Mouse (Mus musculus) hindbrain, embryonic 11.5 days (tissue): ENCODE data around the gene Nlrx1. TPM values are rescaled to one million over a fixed set of nuclear protein-coding genes. Genes with fewer than 3 reads are reported as not detected.
A peak's percentile ranks its signal among the peaks of the same experiment; 100 is the strongest.

Experiments
- ATAC-seq: fragments of 200-750 bp; cut with Nextera tagmentation; 2 replicates; pipeline ENCODE4 v1.8.0; 2017; ENCODE audit warnings: mild to moderate bottlenecking, moderate TSS enrichment, moderate library complexity; ENCODE audit not compliant: low FRiP score
- DNase-seq: peaks from one replicate; pipeline ENCODE4 v3.0.0-alpha.2; 2015; ENCODE audit warnings: low spot score
- H3K27ac ChIP-seq: fragments of 300-500 bp; sonication (generic); 2 replicates; pipeline ENCODE4 v1.5.1; 2014; ENCODE audit warnings: mild to moderate bottlenecking, low read depth, low read length
- H3K27me3 ChIP-seq: fragments of 300-500 bp; sonication (generic); 2 replicates; pipeline ENCODE4 v1.6.1; 2014; ENCODE audit warnings: mild to moderate bottlenecking, low read length, moderate library complexity, mixed read lengths; ENCODE audit not compliant: control insufficient read depth, insufficient read depth
- H3K36me3 ChIP-seq: fragments of 300-500 bp; sonication (generic); 2 replicates; pipeline ENCODE4 v1.6.1; 2014; ENCODE audit warnings: mild to moderate bottlenecking, low read length, moderate library complexity, mixed read lengths; ENCODE audit not compliant: control insufficient read depth, insufficient read depth
- H3K4me1 ChIP-seq: fragments of 300-500 bp; sonication (generic); replicated peaks from 2 replicates; pipeline ENCODE4 v1.6.1; 2014; ENCODE audit warnings: low read length, mixed read lengths; ENCODE audit not compliant: control insufficient read depth, insufficient read depth
- H3K4me2 ChIP-seq: fragments of 300-500 bp; sonication (generic); replicated peaks from 2 replicates; pipeline ENCODE4 v1.6.1; 2014; ENCODE audit warnings: mild to moderate bottlenecking, low read depth, low read length
- H3K4me3 ChIP-seq: fragments of 300-500 bp; sonication (generic); 2 replicates; pipeline ENCODE4 v1.5.1; 2014; ENCODE audit warnings: low read depth, low read length
- H3K9ac ChIP-seq: fragments of 300-500 bp; sonication (generic); 2 replicates; pipeline ENCODE4 v1.6.1; 2014; ENCODE audit warnings: low read depth, low read length
- H3K9me3 ChIP-seq: fragments of 300-500 bp; sonication (generic); 2 replicates; pipeline ENCODE4 v1.6.1; 2016; ENCODE audit warnings: low read length; ENCODE audit not compliant: control insufficient read depth
- WGBS: fragments of 180-500 bp; shearing (Covaris S2); extraction: QIAGEN DNeasy Blood & Tissue Kit; methylation state at CpG from one replicate; pipeline ENCODE4 v1.1.7; 2014; 5-methylcytosine and 5-hydroxymethylcytosine counted together
- polyA plus RNA-seq: library from polyadenylated mRNA; unstranded; fragments of >200 nt; fragmentation: Nextera tagmentation; extraction: Ambion mirVana; gene quantifications from 2 replicates; pipeline ENCODE4 v1.2.1, GENCODE M21; 2014

The Nlrx1 gene
- polyA plus RNA-seq, 1 experiment from 2014 or later = 2.9 TPM

DNA sequence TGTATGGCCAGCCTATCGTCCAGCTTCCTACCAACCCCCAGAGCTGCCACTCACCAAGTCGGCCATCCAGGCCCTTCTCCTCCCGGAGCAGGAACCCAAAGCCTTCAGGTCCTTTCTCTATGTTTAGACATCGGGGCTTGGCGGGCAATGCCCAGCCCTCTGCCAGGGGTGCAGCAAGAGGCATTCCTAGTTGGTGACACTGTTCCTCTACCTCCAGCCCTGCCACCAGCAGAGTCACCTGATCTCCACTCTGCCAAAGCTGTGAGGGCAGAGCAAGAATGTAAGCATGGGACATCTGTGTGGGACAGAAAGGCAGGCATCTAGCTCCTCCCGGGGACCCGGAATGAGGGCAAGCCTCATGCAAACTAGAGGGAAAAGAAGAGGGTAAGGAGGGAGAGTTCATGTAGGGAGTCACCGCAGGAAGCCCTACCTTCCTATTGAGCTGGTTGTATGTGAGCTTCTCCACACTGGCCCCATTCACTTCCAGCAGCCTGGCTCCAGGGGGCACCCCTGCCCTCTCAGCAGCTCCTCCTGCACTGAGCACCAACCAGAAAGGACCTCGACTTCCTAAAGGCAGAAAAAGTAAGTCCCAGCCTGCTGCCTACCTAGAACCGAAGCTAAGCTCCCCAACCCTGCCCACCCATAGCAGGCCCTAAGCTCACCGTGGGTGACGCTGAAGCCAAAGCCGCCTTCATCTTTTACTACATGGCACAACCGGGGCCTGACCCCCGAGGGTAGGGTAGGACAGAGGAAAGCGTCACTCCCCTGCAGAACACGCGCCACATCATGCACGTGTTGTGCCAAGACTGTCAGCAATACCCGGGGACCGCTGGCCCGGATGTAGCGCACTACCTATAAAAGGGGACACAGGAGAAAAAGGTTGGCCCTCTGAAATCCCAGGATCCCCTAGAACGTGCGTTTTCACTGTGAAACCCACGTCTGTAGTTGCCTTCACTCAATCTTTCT is 18.9 kb downstream of the Nlrx1 start:
- no peaks in the 10 kb centered on the region for H3K27me3 ChIP-seq
- H3K27ac ChIP-seq = no peak overlapping the region
- 47% methylated on average over 26 of the region's 26 CpGs for WGBS
- no peak overlapping the region for H3K4me2 ChIP-seq
- no peaks in the 10 kb centered on the region; the same call in 1 of the 2 replicates for H3K4me1 ChIP-seq
- no peak overlapping the region for H3K4me3 ChIP-seq
- no peaks in the 10 kb centered on the region for H3K36me3 ChIP-seq
- no peak overlapping the region for H3K9ac ChIP-seq
- no peaks in the 10 kb centered on the region for H3K9me3 ChIP-seq
- 0 out of 2 replicates have a peak, but pooled peaks have one; percentile 33 for ATAC-seq
- DNase-seq = peak; percentile 62

GRCm38 (mm10) chr9:44247907-44248306 is 20.5 kb downstream of the Nlrx1 start:
- Histone ChIP-seq H3K4me1 (no peaks in the 10 kb centered on the region; the same call in 1 of the 2 replicates), H3K27me3 (no peaks in the 10 kb centered on the region), H3K36me3 (no peaks in the 10 kb centered on the region), H3K4me2 (no peak overlapping the region), H3K9ac (no peak overlapping the region), H3K9me3 (no peaks in the 10 kb centered on the region), H3K4me3 (no peak overlapping the region), H3K27ac (no peak overlapping the region)
- WGBS = 88% methylated on average over 6 of the region's 6 CpGs
- DNase-seq (no peak), ATAC-seq (no peak)

DNA sequence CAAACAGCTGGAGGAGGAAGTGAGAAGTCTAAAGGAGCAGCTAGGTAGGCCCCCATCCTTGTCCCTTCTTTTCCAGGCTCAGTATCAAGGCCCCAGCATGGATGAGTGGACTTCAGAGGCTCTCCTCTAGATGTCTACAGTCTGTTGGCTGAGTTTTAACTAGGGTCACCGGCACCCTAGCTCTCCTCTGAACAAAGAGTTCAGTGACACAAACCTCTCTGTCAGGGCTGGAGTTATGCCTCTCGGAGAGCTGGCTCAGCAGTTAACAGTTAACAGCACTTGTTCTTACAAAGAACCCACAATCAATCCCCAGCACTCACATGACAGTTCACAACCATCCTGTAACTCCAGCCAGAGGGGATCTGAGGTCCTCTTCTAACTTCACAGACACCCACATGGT is 24.8 kb downstream of the Nlrx1 start:
- no peak for DNase-seq
- Histone ChIP-seq H3K27ac (no peak overlapping the region), H3K36me3 (no peaks in the 10 kb centered on the region), H3K4me2 (no peak overlapping the region), H3K4me3 (no peak overlapping the region), H3K4me1 (no peaks in the 10 kb centered on the region), H3K9ac (no peak overlapping the region), H3K27me3 (no peaks in the 10 kb centered on the region), H3K9me3 (no peaks in the 10 kb centered on the region)
- ATAC-seq = no peak
- WGBS = 63% methylated on average over 2 of the region's 2 CpGs

DNA sequence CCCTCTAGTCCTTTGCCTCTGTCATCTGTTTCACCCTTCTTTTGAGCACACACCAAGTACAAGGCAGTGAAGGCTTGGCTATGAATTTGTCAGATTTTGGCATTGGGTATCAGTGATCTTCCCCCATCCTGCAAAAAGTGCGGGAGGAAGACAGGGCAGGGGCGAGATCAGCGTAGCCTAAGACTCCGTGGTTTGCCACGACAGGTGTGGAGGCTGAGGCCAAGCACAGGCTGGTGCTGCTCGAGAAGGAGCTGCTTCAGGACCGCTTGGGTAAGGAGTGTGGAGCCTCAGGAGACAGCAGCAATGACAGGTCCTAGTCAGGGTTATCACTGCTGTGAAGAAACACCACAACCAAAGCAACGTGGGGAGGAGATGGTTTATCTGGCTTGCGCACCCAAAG is 27.0 kb downstream of the Nlrx1 start:
- H3K9ac ChIP-seq = 0 out of 2 replicates have a peak overlapping the region, but pooled peaks have one; percentile 27
- WGBS = 74% methylated on average over 9 of the region's 9 CpGs

GRCm38 (mm10) chr9:44240911-44241310 is 27.5 kb downstream of the Nlrx1 start:
- H3K27ac ChIP-seq = no peak overlapping the region
- 0 out of 2 replicates have a peak overlapping the region, but pooled peaks have one; percentile 27 for H3K9ac ChIP-seq
- DNase-seq (no peak), ATAC-seq (no peak)
- H3K4me2 ChIP-seq = no peak overlapping the region
- no peaks in the 10 kb centered on the region for H3K4me1 ChIP-seq
- no peaks in the 10 kb centered on the region for H3K9me3 ChIP-seq
- H3K4me3 ChIP-seq = no peak overlapping the region
- H3K36me3 ChIP-seq = no peaks in the 10 kb centered on the region
- no peaks in the 10 kb centered on the region for H3K27me3 ChIP-seq
- 42% methylated on average over 5 of the region's 5 CpGs for whole genome bisulfite sequencing

More for the DNA sequence above, 27.0 kb downstream of the Nlrx1 start:
- no peaks in the 10 kb centered on the region for H3K4me1 ChIP-seq
- no peak overlapping the region for H3K4me3 ChIP-seq
- H3K9me3 ChIP-seq = no peaks in the 10 kb centered on the region
- no peaks in the 10 kb centered on the region for H3K36me3 ChIP-seq
- H3K27me3 ChIP-seq = no peaks in the 10 kb centered on the region
- DNase-seq = no peak
- H3K4me2 ChIP-seq = no peak overlapping the region
- no peak overlapping the region for H3K27ac ChIP-seq
- ATAC-seq = no peak

GRCm38 (mm10) chr9:44240399-44240798 is 28.0 kb downstream of the Nlrx1 start, which contains the start of gene Ccdc153:
Ccdc153 (plus strand) TSS chr9:44240676.
- Histone ChIP-seq H3K9me3 (no peaks in the 10 kb centered on the region), H3K4me2 (no peak within 1 kb of the TSS), H3K9ac (0 out of 2 replicates have a peak within 1 kb of the TSS, but pooled peaks have one; percentile 27), H3K36me3 (no peaks in the 10 kb centered on the region), H3K4me1 (no peaks in the 10 kb centered on the region), H3K27ac (no peak within 1 kb of the TSS), H3K4me3 (no peak within 1 kb of the TSS), H3K27me3 (no peaks in the 10 kb centered on the region)
- no peak for DNase-seq
- WGBS = 62% methylated on average over 2 of the region's 2 CpGs
- no peak for ATAC-seq

DNA sequence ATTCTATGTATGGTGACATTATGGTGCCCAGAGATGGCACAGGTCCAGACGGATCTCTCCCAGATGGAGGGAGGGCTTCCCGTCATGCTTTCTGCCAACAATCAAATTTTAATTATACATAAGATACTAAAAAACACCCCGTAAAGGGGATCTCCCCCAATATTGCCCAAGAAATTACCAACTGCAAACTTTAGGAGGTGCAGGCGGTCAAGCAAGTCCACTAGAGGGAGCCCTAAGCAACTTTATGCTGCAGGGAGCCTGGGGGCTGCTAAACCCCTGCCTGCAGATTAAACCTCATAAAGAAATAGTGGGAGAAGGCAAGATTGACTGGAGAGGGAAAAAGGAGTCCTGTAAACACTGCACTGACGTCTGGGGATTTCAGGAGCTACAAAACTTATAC is 29.0 kb downstream of the Nlrx1 start:
- Histone ChIP-seq H3K4me2 (no peak overlapping the region), H3K36me3 (no peaks in the 10 kb centered on the region), H3K9me3 (no peaks in the 10 kb centered on the region), H3K4me3 (no peak overlapping the region), H3K27me3 (no peaks in the 10 kb centered on the region), H3K27ac (no peak overlapping the region), H3K4me1 (no peaks in the 10 kb centered on the region), H3K9ac (no peak overlapping the region)
- ATAC-seq (no peak), DNase-seq (peak; percentile 82)
- WGBS = 13% methylated on average over 5 of the region's 5 CpGs

DNA sequence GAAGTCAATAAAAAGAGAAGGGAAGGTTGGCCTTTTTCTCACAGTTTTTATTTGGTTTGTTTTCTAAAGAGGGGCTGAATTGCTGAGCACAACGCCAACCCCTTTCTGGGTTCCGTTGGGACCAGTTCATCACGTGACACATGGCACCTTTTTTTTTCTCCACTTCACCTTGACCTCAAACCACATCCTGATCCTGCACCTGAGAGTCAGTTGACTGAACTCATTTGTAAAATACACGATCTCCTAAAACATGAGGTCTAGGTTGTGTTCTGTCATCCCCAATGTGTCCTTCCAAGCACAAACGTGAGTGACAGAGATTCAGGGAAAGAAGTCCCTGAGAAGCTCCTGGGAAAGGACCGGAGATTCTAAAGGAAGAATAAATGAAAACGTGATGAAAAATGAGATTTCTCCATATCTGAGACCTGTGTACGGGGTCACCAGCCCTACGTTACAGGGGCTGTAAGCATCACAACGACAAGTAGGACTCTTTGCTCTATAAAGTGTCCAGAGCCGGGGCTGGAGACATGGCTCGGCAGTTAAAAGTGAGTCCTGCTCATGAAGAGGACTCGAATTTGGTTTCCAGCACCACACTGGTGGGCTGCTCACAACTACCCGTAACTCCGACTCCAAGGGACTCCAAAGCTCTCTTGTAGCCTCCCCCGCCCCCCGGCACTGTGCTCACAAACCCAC is 29.8 kb downstream of the Nlrx1 start:
- Histone ChIP-seq H3K4me3 (no peak overlapping the region), H3K9ac (no peak overlapping the region), H3K36me3 (no peaks in the 10 kb centered on the region), H3K4me2 (no peak overlapping the region), H3K27ac (no peak overlapping the region), H3K27me3 (no peaks in the 10 kb centered on the region), H3K9me3 (no peaks in the 10 kb centered on the region), H3K4me1 (no peaks in the 10 kb centered on the region)
- 82% methylated on average over 17 of the region's 17 CpGs for WGBS
- ATAC-seq (no peak), DNase-seq (no peak)
